Mouse (Mus musculus): ENCODE results near the gene Kcnk7.

DNA sequence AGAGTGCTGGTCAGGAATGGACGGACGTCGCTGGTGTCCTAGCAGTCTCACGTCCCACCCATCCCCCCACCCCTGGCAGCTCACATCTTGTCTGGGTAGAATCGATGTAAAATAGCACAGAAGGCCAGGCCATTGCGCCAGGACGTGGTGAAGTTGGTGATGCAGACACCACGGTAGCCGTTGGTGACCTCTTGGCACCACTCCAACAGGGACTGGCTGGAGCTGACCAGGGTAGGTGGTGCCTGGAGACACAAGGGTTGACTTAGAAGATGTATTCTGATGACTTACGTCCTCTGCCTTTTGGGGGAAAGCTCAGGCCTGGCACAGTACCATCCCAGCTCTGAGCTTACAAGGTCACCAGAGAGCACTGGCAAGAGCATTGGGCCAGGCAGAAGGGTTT lies 12.8 kb downstream of the Kcnk7 start:
- TF ChIP-seq POLR2A (IDR thresholded peaks at IDR 0.05; ENCODE audit: insufficient read depth, low read depth, low read length) = no peak
- no peak for TF ChIP-seq CTCF (IDR thresholded peaks at IDR 0.05; ENCODE audit: insufficient read depth, low read depth, low read length)

Data from olfactory bulb, adult 2 months (tissue).